Mouse (Mus musculus) telencephalon, adult 2 months (tissue): ENCODE measurements at regions not wholly inside any gene's neighbourhood (a gene's known extent, or its start where the extent isn't known, plus 50 kb on each side); places are given as distances from the start of the nearest gene placed in this dataset.
"Not testable (repeated sequence)": the region's sequence is repeated elsewhere in the genome, so short reads cannot be mapped to it uniquely, and the experiment has no call there.

ENCODE experiments used
- DNase-seq: peaks from one replicate; pipeline ENCODE4 v3.0.0-alpha.2; 2011; ENCODE audit warnings: low read depth, low spot score

GRCm38 (mm10) chr17:4541020-4541743 lies 452.9 kb upstream of the Arid1b start:
- DNase-seq, result no peak

GRCm38 (mm10) chr17:4546579-4546978 lies 447.6 kb upstream of the Arid1b start:
- DNase-seq, result no peak

- not testable (repeated sequence) for DNase-seq
These were observed 441.1 kb upstream of the Arid1b start for GRCm38 (mm10) chr17:4553026-4553425.

GRCm38 (mm10) chr17:4563641-4564040 lies 430.5 kb upstream of the Arid1b start:
- DNase-seq, result no peak

GRCm38 (mm10) chr17:4576883-4577282 lies 417.2 kb upstream of the Arid1b start:
- no peak for DNase-seq

- DNase-seq, result no peak
These were observed 412.3 kb upstream of the Arid1b start for GRCm38 (mm10) chr17:4581851-4582250.

GRCm38 (mm10) chr17:4610481-4610880 lies 383.7 kb upstream of the Arid1b start:
- no peak for DNase-seq

GRCm38 (mm10) chr17:4610993-4611392 lies 383.1 kb upstream of the Arid1b start:
- no peak for DNase-seq

GRCm38 (mm10) chr17:4611711-4612110 lies 382.4 kb upstream of the Arid1b start:
- DNase-seq, result no peak

- no peak for DNase-seq
These were observed 382.0 kb upstream of the Arid1b start for GRCm38 (mm10) chr17:4612136-4612535.

GRCm38 (mm10) chr17:4612741-4613140 lies 381.4 kb upstream of the Arid1b start:
- DNase-seq, result no peak

GRCm38 (mm10) chr17:4620361-4620760 lies 373.8 kb upstream of the Arid1b start:
- DNase-seq, result no peak

GRCm38 (mm10) chr17:4626126-4626525 lies 368.0 kb upstream of the Arid1b start:
- not testable (repeated sequence) for DNase-seq

GRCm38 (mm10) chr17:4627542-4627941 lies 366.6 kb upstream of the Arid1b start:
- DNase-seq, result no peak

GRCm38 (mm10) chr17:4631122-4631521 lies 363.0 kb upstream of the Arid1b start:
- no peak for DNase-seq

- DNase-seq, result no peak
These were observed 361.6 kb upstream of the Arid1b start for GRCm38 (mm10) chr17:4632506-4632905.

GRCm38 (mm10) chr17:4633771-4634170 lies 360.4 kb upstream of the Arid1b start:
- DNase-seq, result peak; percentile 60

GRCm38 (mm10) chr17:4636796-4637353 lies 357.3 kb upstream of the Arid1b start:
- no peak for DNase-seq

- DNase-seq, result no peak
These were observed 354.6 kb upstream of the Arid1b start for GRCm38 (mm10) chr17:4639531-4639930.

GRCm38 (mm10) chr17:4640555-4640954 lies 353.6 kb upstream of the Arid1b start:
- no peak for DNase-seq

GRCm38 (mm10) chr17:4641166-4641565 lies 353.0 kb upstream of the Arid1b start:
- DNase-seq, result no peak

- no peak for DNase-seq
These were observed 352.1 kb upstream of the Arid1b start for GRCm38 (mm10) chr17:4642046-4642445.

- DNase-seq, result no peak
These were observed 350.8 kb upstream of the Arid1b start for GRCm38 (mm10) chr17:4643343-4643742.
